Mouse (Mus musculus) stomach, embryonic 16.5 days (tissue): Measurements from ENCODE around the gene Fance. TPM values are rescaled to one million over a fixed set of nuclear protein-coding genes. Genes with fewer than 3 reads are reported as not detected.

Source experiments
- ATAC-seq: fragments of 200-750 bp; cut with Nextera tagmentation; 2 replicates; pipeline ENCODE4 v1.8.0; 2017; ENCODE audit warnings: moderate number of reproducible peaks, moderate TSS enrichment; ENCODE audit not compliant: insufficient read depth, low FRiP score
- H3K27ac ChIP-seq: fragments of 300-500 bp; sonication (generic); 2 replicates; pipeline ENCODE4 v1.5.1; 2014; ENCODE audit warnings: low read length
- H3K27me3 ChIP-seq: fragments of 300-500 bp; sonication (generic); 2 replicates; pipeline ENCODE4 v1.6.1; 2014; ENCODE audit warnings: low read length, control low read depth, mixed read lengths; ENCODE audit not compliant: control insufficient read depth, insufficient read depth
- H3K36me3 ChIP-seq: fragments of 300-500 bp; sonication (generic); 2 replicates; pipeline ENCODE4 v1.6.1; 2014; ENCODE audit warnings: low read length; ENCODE audit not compliant: control insufficient read depth, insufficient read depth
- H3K4me1 ChIP-seq: fragments of 300-500 bp; sonication (generic); 2 replicates; pipeline ENCODE4 v1.6.1; 2014; ENCODE audit warnings: low read length, control low read depth, mixed read lengths; ENCODE audit not compliant: control insufficient read depth, insufficient read depth
- H3K4me2 ChIP-seq: fragments of 300-500 bp; sonication (generic); 2 replicates; pipeline ENCODE4 v1.6.1; 2014; ENCODE audit warnings: low read depth, low read length, mixed read lengths
- H3K4me3 ChIP-seq: fragments of 300-500 bp; sonication (generic); replicated peaks from 2 replicates; pipeline ENCODE4 v1.5.1; 2014; ENCODE audit warnings: mild to moderate bottlenecking, low read length
- H3K9ac ChIP-seq: fragments of 300-500 bp; sonication (generic); 2 replicates; pipeline ENCODE4 v1.6.1; 2014; ENCODE audit warnings: low read length
- H3K9me3 ChIP-seq: fragments of 300-500 bp; sonication (generic); replicated peaks from 2 replicates; pipeline ENCODE4 v1.6.1; 2016; ENCODE audit warnings: low read length, control low read depth; ENCODE audit not compliant: control insufficient read depth
- WGBS: fragments of 180-500 bp; shearing (Covaris S2); extraction: QIAGEN DNeasy Blood & Tissue Kit; methylation state at CpG from one replicate; pipeline ENCODE4 v1.1.7; 2014; 5-methylcytosine and 5-hydroxymethylcytosine counted together
- polyA plus RNA-seq: library from polyadenylated mRNA; unstranded; fragments of >200 nt; fragmentation: Nextera tagmentation; extraction: Ambion mirVana; gene quantifications from 2 replicates; pipeline ENCODE4 v1.2.1, GENCODE M21; 2015

Gene Fance
- 19.0 and 20.4 TPM in 2 replicates for polyA plus RNA-seq

GRCm38 (mm10) chr17:28313212-28313879 is at the start of gene Fance:
Fance (plus strand) TSS chr17:28313519.
- Histone ChIP-seq H3K4me1 (peaks cover 22% of the 10 kb centered on the region), H3K4me3 (peak within 1 kb of the TSS; percentile 88), H3K9ac (peak within 1 kb of the TSS; percentile 96), H3K27me3 (no peaks in the 10 kb centered on the region), H3K36me3 (peaks cover 11% of the 10 kb centered on the region), H3K27ac (peak within 1 kb of the TSS; percentile 95), H3K9me3 (no peaks in the 10 kb centered on the region), H3K4me2 (peak within 1 kb of the TSS; percentile 79)
- ATAC-seq: peak; percentile 97
- WGBS: under 1% methylated on average over 69 of the region's 69 CpGs

GRCm38 (mm10) chr17:28267251-28267650 is 46.1 kb upstream of the Fance start:
- no peak for ATAC-seq
- 86% methylated on average over 5 of the region's 5 CpGs for WGBS

GRCm38 (mm10) chr17:28270165-28270564 is 43.2 kb upstream of the Fance start:
- H3K9me3 ChIP-seq: no peaks in the 10 kb centered on the region
- peak overlapping the region; percentile 77 for H3K27ac ChIP-seq
- no peak overlapping the region for H3K4me3 ChIP-seq
- WGBS: 27% methylated on average over 13 of the region's 13 CpGs
- H3K36me3 ChIP-seq: no peaks in the 10 kb centered on the region
- H3K9ac ChIP-seq: no peak overlapping the region
- peaks cover 8% of the 10 kb centered on the region for H3K4me1 ChIP-seq
- peak; percentile 67 for ATAC-seq
- no peak overlapping the region for H3K4me2 ChIP-seq
- no peaks in the 10 kb centered on the region for H3K27me3 ChIP-seq

More at GRCm38 (mm10) chr17:28267251-28267650, 46.1 kb upstream of the Fance start:
- Histone ChIP-seq H3K27me3 (no peaks in the 10 kb centered on the region), H3K9me3 (no peaks in the 10 kb centered on the region), H3K4me1 (peaks cover 22% of the 10 kb centered on the region), H3K36me3 (no peaks in the 10 kb centered on the region), H3K4me3 (no peak overlapping the region), H3K9ac (no peak overlapping the region), H3K27ac (no peak overlapping the region), H3K4me2 (no peak overlapping the region)

- ATAC-seq: peak; percentile 84
- H3K27ac ChIP-seq: peak overlapping the region; percentile 96
- peaks cover 6% of the 10 kb centered on the region for H3K4me1 ChIP-seq
- H3K27me3 ChIP-seq: no peaks in the 10 kb centered on the region
- H3K9me3 ChIP-seq: no peaks in the 10 kb centered on the region
- H3K36me3 ChIP-seq: no peaks in the 10 kb centered on the region
- H3K4me3 ChIP-seq: peak overlapping the region; percentile 28
- peak overlapping the region; percentile 41 for H3K4me2 ChIP-seq
- 66% methylated on average over 12 of the region's 12 CpGs for WGBS
- peak overlapping the region; percentile 40 for H3K9ac ChIP-seq
Measured at GRCm38 (mm10) chr17:28271537-28272266, 41.6 kb upstream of the Fance start.

- Histone ChIP-seq H3K27ac (peak overlapping the region; percentile 96), H3K27me3 (no peaks in the 10 kb centered on the region), H3K4me1 (peaks cover 6% of the 10 kb centered on the region), H3K9me3 (no peaks in the 10 kb centered on the region), H3K4me2 (peak overlapping the region; percentile 41), H3K4me3 (peak overlapping the region; percentile 28), H3K9ac (peak overlapping the region; percentile 40), H3K36me3 (no peaks in the 10 kb centered on the region)
- WGBS: 72% methylated on average over 9 of the region's 9 CpGs
- ATAC-seq: 0 out of 2 replicates have a peak, but pooled peaks have one; percentile 4
Measured at GRCm38 (mm10) chr17:28272281-28272680, 41.0 kb upstream of the Fance start.

- H3K27me3 ChIP-seq: no peaks in the 10 kb centered on the region
- peak overlapping the region; percentile 41 for H3K4me2 ChIP-seq
- WGBS: 53% methylated on average over 6 of the region's 6 CpGs
- H3K9me3 ChIP-seq: no peaks in the 10 kb centered on the region
- peak overlapping the region; percentile 28 for H3K4me3 ChIP-seq
- H3K4me1 ChIP-seq: peaks cover 6% of the 10 kb centered on the region
- no peaks in the 10 kb centered on the region for H3K36me3 ChIP-seq
- H3K9ac ChIP-seq: peak overlapping the region; percentile 40
- peak; percentile 23; the same call in 1 of the 2 replicates for ATAC-seq
- peak overlapping the region; percentile 96 for H3K27ac ChIP-seq
Measured at GRCm38 (mm10) chr17:28272837-28273236, 40.5 kb upstream of the Fance start.

- WGBS: 85% methylated on average over 3 of the region's 3 CpGs
Measured at GRCm38 (mm10) chr17:28274739-28275138, 38.6 kb upstream of the Fance start.

GRCm38 (mm10) chr17:28277226-28277625 is 36.1 kb upstream of the Fance start:
- H3K27me3 ChIP-seq: no peaks in the 10 kb centered on the region
- ATAC-seq: no peak
- peaks cover 17% of the 10 kb centered on the region for H3K4me1 ChIP-seq
- no peak overlapping the region; the same call in 1 of the 2 replicates for H3K27ac ChIP-seq
- no peak overlapping the region for H3K9ac ChIP-seq
- no peaks in the 10 kb centered on the region for H3K36me3 ChIP-seq
- no peaks in the 10 kb centered on the region for H3K9me3 ChIP-seq
- H3K4me2 ChIP-seq: no peak overlapping the region
- 66% methylated on average over 14 of the region's 14 CpGs for WGBS
- no peak overlapping the region for H3K4me3 ChIP-seq

More at GRCm38 (mm10) chr17:28274739-28275138, 38.6 kb upstream of the Fance start:
- no peak overlapping the region for H3K9ac ChIP-seq
- no peaks in the 10 kb centered on the region for H3K27me3 ChIP-seq
- H3K36me3 ChIP-seq: no peaks in the 10 kb centered on the region
- H3K4me3 ChIP-seq: no peak overlapping the region
- no peak overlapping the region for H3K27ac ChIP-seq
- ATAC-seq: no peak
- H3K9me3 ChIP-seq: no peaks in the 10 kb centered on the region
- peaks cover 12% of the 10 kb centered on the region for H3K4me1 ChIP-seq
- no peak overlapping the region for H3K4me2 ChIP-seq

GRCm38 (mm10) chr17:28277721-28278120 is 35.6 kb upstream of the Fance start:
- Histone ChIP-seq H3K4me3 (no peak overlapping the region), H3K36me3 (no peaks in the 10 kb centered on the region), H3K27ac (peak overlapping the region; percentile 28; the same call in 1 of the 2 replicates), H3K4me2 (no peak overlapping the region), H3K9ac (0 out of 2 replicates have a peak overlapping the region, but pooled peaks have one; percentile 11), H3K4me1 (peaks cover 17% of the 10 kb centered on the region), H3K27me3 (no peaks in the 10 kb centered on the region), H3K9me3 (no peaks in the 10 kb centered on the region)
- 49% methylated on average over 10 of the region's 10 CpGs for WGBS
- ATAC-seq: no peak
